Mouse (Mus musculus): ENCODE results near the gene Ephx3. TPM values are rescaled to one million over a fixed set of nuclear protein-coding genes. Genes with fewer than 3 reads are reported as not detected.

Ephx3 gene
- polyA plus RNA-seq (2012; rRNA removed) = 0.27 and 0.44 TPM in 2 replicates

DNA sequence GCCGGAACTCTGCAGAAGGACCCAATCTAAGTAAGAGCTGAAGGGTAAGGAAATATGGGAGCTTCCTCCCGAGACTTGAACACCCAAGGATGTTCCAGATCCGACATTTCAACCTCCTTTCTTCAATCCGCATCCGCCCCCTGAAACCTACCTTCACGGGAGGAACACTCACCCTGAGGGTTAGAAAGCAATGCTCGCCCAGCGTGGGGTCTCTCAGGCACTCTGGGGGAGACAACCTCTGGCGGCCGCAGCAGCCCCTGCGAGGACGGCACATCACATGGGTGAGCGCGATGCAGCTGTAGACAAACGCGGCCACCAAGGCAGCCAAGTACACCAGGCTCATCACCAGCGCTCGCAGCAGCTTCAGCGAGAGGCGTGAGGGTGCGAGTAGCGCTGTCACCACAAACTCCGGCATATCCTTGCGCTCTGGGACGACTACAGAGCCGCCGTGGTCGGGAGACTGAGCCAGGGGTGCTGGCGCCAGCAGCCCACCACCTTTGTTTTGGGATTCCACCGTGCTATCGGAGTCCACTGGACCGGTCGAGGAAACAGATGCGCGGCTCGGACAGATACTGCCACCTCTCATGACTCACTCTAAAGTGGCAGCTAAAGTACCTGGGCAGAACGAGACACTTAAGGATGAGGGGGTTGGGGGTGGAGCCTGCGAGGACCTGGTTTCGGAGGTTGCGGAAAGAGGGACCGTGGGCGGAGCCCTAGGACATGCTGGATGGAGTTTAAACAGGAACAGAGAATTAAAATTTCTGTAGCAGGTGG lies at the start of gene Ephx3:
Ephx3 (minus strand) TSS at position 687 of the 774 bp plus-strand sequence.

GRCm38 (mm10) chr17:32166687-32167086 lies 22.7 kb downstream of the Ephx3 start, which contains the start of gene Notch3:
TSS of gene Notch3 (minus strand) at chr17:32166852.

Other genes with a start within 250 kb of the Ephx3 start
- 28.4 and 28.9 TPM in 2 replicates for gene Rrp1b, start 153.4 kb downstream of the Ephx3 start, polyA plus RNA-seq (2012; rRNA removed)
- gene Hsf2bp, start 153.2 kb downstream of the Ephx3 start, polyA plus RNA-seq (2012; rRNA removed) = 0.57 and 0.97 TPM in 2 replicates
- gene Notch3, start 22.7 kb downstream of the Ephx3 start, polyA plus RNA-seq (2012; rRNA removed) = 14.8 and 16.8 TPM in 2 replicates
- 30.6 and 37.0 TPM in 2 replicates for gene Brd4, start 95.2 kb upstream of the Ephx3 start, polyA plus RNA-seq (2012; rRNA removed)
- 114 and 115 TPM in 2 replicates for gene Akap8, start 131.7 kb upstream of the Ephx3 start, polyA plus RNA-seq (2012; rRNA removed)
- 193 and 199 TPM in 2 replicates for gene Akap8l, start 161.1 kb upstream of the Ephx3 start, polyA plus RNA-seq (2012; rRNA removed)
- gene Wiz, start 199.9 kb upstream of the Ephx3 start, polyA plus RNA-seq (2012; rRNA removed) = 56.9 and 67.6 TPM in 2 replicates
- gene Rasal3, start 214.0 kb upstream of the Ephx3 start, polyA plus RNA-seq (2012; rRNA removed) = 0.52 and 0.70 TPM in 2 replicates
- not detected in 2 replicates for gene Pglyrp2, start 234.6 kb upstream of the Ephx3 start, polyA plus RNA-seq (2012; rRNA removed)

Measured in central nervous system, embryonic 18 days (tissue).